ENCODE assay signal across 8 mouse cellular contexts in genomic region chr2:32288371-32288931, GRCm38 (mm10). TPM values are rescaled to one million over a fixed set of nuclear protein-coding genes. Genes with fewer than 3 reads are reported as not detected.
DNase-seq lines count a peak whose midpoint lies in the region; ATAC-seq and TF ChIP-seq lines count a peak whose summit lies in the region.

No protein-coding gene starts in this region.

- TF ChIP-seq CTCF in forebrain, postnatal 0 days (IDR thresholded peaks at IDR 0.05; ENCODE audit: low read depth), result no peak

- DNase-seq in heart, adult 8-10 months (ENCODE audit: low spot score), result peak; percentile 54
- no peak for DNase-seq in heart, postnatal 36 days
- DNase-seq in Muller cell, postnatal 12 days (ENCODE audit: inconsistent ontology term), result peak; percentile 61
- DNase-seq in forebrain, postnatal 0 days, result peak; percentile 47
- DNase-seq in liver, embryonic 13.5 days, result no peak
- DNase-seq in left cerebral cortex, adult 8-10 months (ENCODE audit: low spot score in 2 of 2), result no peak
- no peak for DNase-seq in layer of hippocampus, postnatal 14 days (ENCODE audit: low spot score in 2 of 2)

- peak overlapping the region; percentile 80 for H3K9ac ChIP-seq in forebrain, postnatal 0 days
- peak overlapping the region; percentile 89 for H3K9ac ChIP-seq in liver, embryonic 13.5 days
- peak overlapping the region; percentile 82 for H3K9ac ChIP-seq in neural tube, embryonic 12.5 days

- 2% methylated on average over 28 of the region's 29 CpGs for WGBS in forebrain, postnatal 0 days
- WGBS in liver, embryonic 13.5 days (ENCODE audit: insufficient replicate concordance), result 1% methylated on average over 29 of the region's 29 CpGs
- WGBS in neural tube, embryonic 12.5 days, result 3% methylated on average over 29 of the region's 29 CpGs

- peak overlapping the region; percentile 78 for H3K27ac ChIP-seq in forebrain, postnatal 0 days (ENCODE audit: low read depth, low read length)
- H3K27ac ChIP-seq in liver, embryonic 13.5 days, result peak overlapping the region; percentile 83
- H3K27ac ChIP-seq in neural tube, embryonic 12.5 days, result no peak overlapping the region; the same call in 1 of the 2 replicates

- peak overlapping the region; percentile 63 for H3K4me2 ChIP-seq in forebrain, postnatal 0 days (ENCODE audit: low read depth)
- peak overlapping the region; percentile 94 for H3K4me2 ChIP-seq in liver, embryonic 13.5 days
- H3K4me2 ChIP-seq in neural tube, embryonic 12.5 days (replicated peaks), result peak overlapping the region; percentile 78

- H3K36me3 ChIP-seq in forebrain, postnatal 0 days (ENCODE audit: insufficient read depth), result peaks cover 17% of the 10 kb centered on the region
- H3K36me3 ChIP-seq in liver, embryonic 13.5 days, result peaks cover 30% of the 10 kb centered on the region
- peaks cover 30% of the 10 kb centered on the region for H3K36me3 ChIP-seq in neural tube, embryonic 12.5 days

- peak overlapping the region; percentile 85 for H3K4me3 ChIP-seq in forebrain, postnatal 0 days (ENCODE audit: low read depth, low read length)
- H3K4me3 ChIP-seq in liver, embryonic 13.5 days (replicated peaks), result peak overlapping the region; percentile 92
- peak overlapping the region; percentile 93 for H3K4me3 ChIP-seq in neural tube, embryonic 12.5 days

- intact Hi-C loops in heart, postnatal 36 days (cut with DNase I), result no loop called here

- H3K9me3 ChIP-seq in forebrain, postnatal 0 days (ENCODE audit: low read length), result no peaks in the 10 kb centered on the region
- no peaks in the 10 kb centered on the region for H3K9me3 ChIP-seq in liver, embryonic 13.5 days (replicated peaks)
- H3K9me3 ChIP-seq in neural tube, embryonic 12.5 days, result no peaks in the 10 kb centered on the region

- ATAC-seq in forebrain, postnatal 0 days, result peak; percentile 18
- peak; percentile 61 for ATAC-seq in liver, embryonic 13.5 days (ENCODE audit: low read depth)
- peak; percentile 72 for ATAC-seq in neural tube, embryonic 12.5 days (ENCODE audit: low FRiP score, low read depth)

- peaks cover 20% of the 10 kb centered on the region for H3K4me1 ChIP-seq in forebrain, postnatal 0 days (ENCODE audit: insufficient read depth)
- peaks cover 34% of the 10 kb centered on the region for H3K4me1 ChIP-seq in liver, embryonic 13.5 days (replicated peaks)
- peaks cover 17% of the 10 kb centered on the region for H3K4me1 ChIP-seq in neural tube, embryonic 12.5 days

- H3K27me3 ChIP-seq in forebrain, postnatal 0 days (ENCODE audit: insufficient read depth, low read length), result no peaks in the 10 kb centered on the region
- H3K27me3 ChIP-seq in liver, embryonic 13.5 days, result no peaks in the 10 kb centered on the region
- no peaks in the 10 kb centered on the region for H3K27me3 ChIP-seq in neural tube, embryonic 12.5 days (replicated peaks)

RNA-seq across cellular contexts. Expression of gene Swi5, which starts 0.6 kb away (rescaled TPM):
- total RNA-seq in heart, adult 8-10 months (2022), result 100 to 1,000 TPM; 221 to 257 (median 231) TPM
- total RNA-seq in heart, postnatal 36 days (2021), result 100 to 1,000 TPM; 188 to 208 TPM
- total RNA-seq in forebrain, postnatal 0 days (2014; rRNA removed), result 290 and 323 TPM in 2 replicates
- polyA plus RNA-seq in forebrain, postnatal 0 days (2015; fragmentation: Nextera tagmentation; extraction: Ambion mirVana), result 407 and 445 TPM in 2 replicates
- 218 and 237 TPM in 2 replicates for polyA plus RNA-seq in liver, embryonic 13.5 days (2015; fragmentation: Nextera tagmentation; extraction: Ambion mirVana)
- polyA plus RNA-seq in neural tube, embryonic 12.5 days (2016; fragmentation: Nextera tagmentation; extraction: Ambion mirVana), result 351 and 444 TPM in 2 replicates
- 100 to 1,000 TPM; 204 to 222 (median 213) TPM for total RNA-seq in left cerebral cortex, adult 8-10 months (2022)
- 100 to 1,000 TPM; 210 to 223 TPM for total RNA-seq in layer of hippocampus, postnatal 14 days (2021)

RNA-seq across cellular contexts. Expression of gene Golga2, which starts 1.3 kb away (rescaled TPM):
- total RNA-seq in heart, adult 8-10 months (2022), result 10 to 100 TPM; 75.1 to 88.9 (median 80.2) TPM
- total RNA-seq in heart, postnatal 36 days (2021), result 10 to 100 TPM; 74.5 to 78.2 TPM
- total RNA-seq in forebrain, postnatal 0 days (2014; rRNA removed), result 62.2 and 64.4 TPM in 2 replicates
- 16.3 and 22.1 TPM in 2 replicates for polyA plus RNA-seq in forebrain, postnatal 0 days (2015; fragmentation: Nextera tagmentation; extraction: Ambion mirVana)
- 7.4 and 8.7 TPM in 2 replicates for polyA plus RNA-seq in liver, embryonic 13.5 days (2015; fragmentation: Nextera tagmentation; extraction: Ambion mirVana)
- 29.2 and 32.4 TPM in 2 replicates for polyA plus RNA-seq in neural tube, embryonic 12.5 days (2016; fragmentation: Nextera tagmentation; extraction: Ambion mirVana)
- 10 to 100 TPM; 87.7 to 91.0 (median 89.3) TPM for total RNA-seq in left cerebral cortex, adult 8-10 months (2022)
- total RNA-seq in layer of hippocampus, postnatal 14 days (2021), result 10 to 100 TPM; 73.8 to 86.1 TPM

RNA-seq across cellular contexts. Expression of gene Uck1, which starts 28.5 kb away (rescaled TPM):
- total RNA-seq in heart, adult 8-10 months (2022), result 10 to 100 TPM; 22.9 to 24.5 (median 23.3) TPM
- 10 to 100 TPM; 22.9 to 24.1 TPM for total RNA-seq in heart, postnatal 36 days (2021)
- 121 and 134 TPM in 2 replicates for total RNA-seq in forebrain, postnatal 0 days (2014; rRNA removed)
- polyA plus RNA-seq in forebrain, postnatal 0 days (2015; fragmentation: Nextera tagmentation; extraction: Ambion mirVana), result 92.7 and 105 TPM in 2 replicates
- polyA plus RNA-seq in liver, embryonic 13.5 days (2015; fragmentation: Nextera tagmentation; extraction: Ambion mirVana), result 28.0 and 30.1 TPM in 2 replicates
- polyA plus RNA-seq in neural tube, embryonic 12.5 days (2016; fragmentation: Nextera tagmentation; extraction: Ambion mirVana), result 74.0 and 74.8 TPM in 2 replicates
- total RNA-seq in left cerebral cortex, adult 8-10 months (2022), result 10 to 100 TPM; 42.9 to 51.6 (median 49.4) TPM
- total RNA-seq in layer of hippocampus, postnatal 14 days (2021), result 10 to 100 TPM; 55.5 to 59.2 TPM

RNA-seq across cellular contexts. Expression of gene Pomt1, which starts 52.1 kb away (rescaled TPM):
- 10 to 100 TPM; 12.5 to 15.0 (median 14.0) TPM for total RNA-seq in heart, adult 8-10 months (2022)
- 10 to 100 TPM; 13.7 to 14.3 TPM for total RNA-seq in heart, postnatal 36 days (2021)
- 34.5 and 38.5 TPM in 2 replicates for total RNA-seq in forebrain, postnatal 0 days (2014; rRNA removed)
- 16.2 and 19.8 TPM in 2 replicates for polyA plus RNA-seq in forebrain, postnatal 0 days (2015; fragmentation: Nextera tagmentation; extraction: Ambion mirVana)
- polyA plus RNA-seq in liver, embryonic 13.5 days (2015; fragmentation: Nextera tagmentation; extraction: Ambion mirVana), result 15.4 and 15.6 TPM in 2 replicates
- 23.2 and 23.5 TPM in 2 replicates for polyA plus RNA-seq in neural tube, embryonic 12.5 days (2016; fragmentation: Nextera tagmentation; extraction: Ambion mirVana)
- total RNA-seq in left cerebral cortex, adult 8-10 months (2022), result 10 to 100 TPM; 18.8 to 22.0 (median 19.8) TPM
- 10 to 100 TPM; 22.4 to 23.6 TPM for total RNA-seq in layer of hippocampus, postnatal 14 days (2021)

Comparison
In these comparisons a context has a peak if more than half of its experiments do, and no peak if none do; other contexts are left out.
1. DNase-seq: peak in heart, adult 8-10 months (single experiment), Muller cell, postnatal 12 days (single experiment) and forebrain, postnatal 0 days (single experiment); none in heart, postnatal 36 days (0 of 2), liver, embryonic 13.5 days (single experiment), left cerebral cortex, adult 8-10 months (0 of 2) and layer of hippocampus, postnatal 14 days (0 of 2).
2. ATAC-seq: peak in every context shown above with its lines; median percentile 72 in neural tube, embryonic 12.5 days; 61 in liver, embryonic 13.5 days; 18 in forebrain, postnatal 0 days.
3. Peak in every context shown above with its lines, with median percentiles within 50 percentile points of each other: H3K4me2 ChIP-seq, H3K4me3 ChIP-seq and H3K9ac ChIP-seq.